Mouse (Mus musculus) monocyte, adult 5-6 weeks (primary cell): Measurements from ENCODE around the gene Man1a2. TPM values are rescaled to one million over a fixed set of nuclear protein-coding genes. Genes with fewer than 3 reads are reported as not detected.

Experiments
- ATAC-seq: fragments of 153-309, 156-312 bp; replicated peaks from 2 replicates; pipeline ENCODE4 v1.8.0; 2017; ENCODE audit warnings: mild to moderate bottlenecking; ENCODE audit not compliant: low TSS enrichment, insufficient number of reproducible peaks, severe bottlenecking, poor library complexity, low FRiP score
- total RNA-seq: library from RNA; stranded (forward); fragments of 200-1000, 200-491, 200-594 nt; gene quantifications from 3 replicates; pipeline ENCODE4 v1.2.3, GENCODE M21; 2017

The Man1a2 gene
- total RNA-seq, 1 experiment from 2014 or later: 78.2 TPM

GRCm38 (mm10) chr3:100530919-100531318 is 154.4 kb downstream of the Man1a2 start:
- no peak for ATAC-seq

- ATAC-seq: no peak
Measured at GRCm38 (mm10) chr3:100530244-100530788, 155.0 kb downstream of the Man1a2 start.

GRCm38 (mm10) chr3:100522671-100523070 is 162.6 kb downstream of the Man1a2 start:
- ATAC-seq: no peak

- ATAC-seq: no peak
Measured at GRCm38 (mm10) chr3:100521626-100522025, 163.7 kb downstream of the Man1a2 start.

GRCm38 (mm10) chr3:100515754-100516141 is 169.6 kb downstream of the Man1a2 start:
- ATAC-seq: no peak

- ATAC-seq: no peak
Measured at GRCm38 (mm10) chr3:100515093-100515753, 170.1 kb downstream of the Man1a2 start.

Other genes with a start within 250 kb of the Man1a2 start
- gene Tent5c, start 196.2 kb downstream of the Man1a2 start, total RNA-seq: 16.9 to 63.7 TPM (median 57.7 TPM) in 3 replicates
- not detected in 3 replicates for gene Vtcn1, start 140.0 kb upstream of the Man1a2 start, total RNA-seq
- 1.6 to 2.9 TPM (median 1.8 TPM) in 3 replicates for gene Trim45, start 236.7 kb upstream of the Man1a2 start, total RNA-seq